Mouse (Mus musculus) cortical plate, adult 2 months (tissue): ENCODE measurements at regions not wholly inside any gene's neighbourhood (a gene's known extent, or its start where the extent isn't known, plus 50 kb on each side); places are given as distances from the start of the nearest gene placed in this dataset.

Source experiments
- H3K27ac ChIP-seq: fragments of 200-500 bp; 2 replicates; pipeline ENCODE4 v1.5.1; 2012; ENCODE audit warnings: low read length, control low read depth, inconsistent platforms; ENCODE audit not compliant: insufficient read depth
- H3K4me1 ChIP-seq: fragments of 200-500 bp; 2 replicates; pipeline ENCODE4 v1.6.1; 2011; ENCODE audit warnings: low read length; ENCODE audit not compliant: control insufficient read depth, insufficient read depth
- H3K4me3 ChIP-seq: fragments of 200-500 bp; 2 replicates; pipeline ENCODE4 v1.5.1; 2011; ENCODE audit warnings: mild to moderate bottlenecking, low read length, control low read depth; ENCODE audit not compliant: insufficient read depth
- CTCF ChIP-seq: fragments of 200-500 bp; IDR thresholded peaks from 2 replicates; pipeline ENCODE4 v1.5.1; 2011; ENCODE audit warnings: mild to moderate bottlenecking, control low read depth, low read length; ENCODE audit not compliant: insufficient read depth; ENCODE audit errors: extremely low read depth
- POLR2A ChIP-seq: fragments of 200-500 bp; IDR thresholded peaks from 2 replicates; pipeline ENCODE4 v1.6.1; 2011; ENCODE audit warnings: mild to moderate bottlenecking, low read length, control low read depth; ENCODE audit not compliant: insufficient read depth; ENCODE audit errors: extremely low read depth

- Histone ChIP-seq H3K4me1 (peaks cover 2% of the 10 kb centered on the region; the same call in 1 of the 2 replicates), H3K27ac (peak overlapping the region; percentile 94), H3K4me3 (peak overlapping the region; percentile 54; the same call in 1 of the 2 replicates)
- TF ChIP-seq CTCF (no peak), POLR2A (no peak)
Observed at GRCm38 (mm10) chr16:77422385-77423363, 179.2 kb downstream of the Gm11146 start.

GRCm38 (mm10) chr16:77421591-77422024, 180.3 kb downstream of the Gm11146 start:
- peak overlapping the region; percentile 94 for H3K27ac ChIP-seq
- H3K4me1 ChIP-seq: peaks cover 2% of the 10 kb centered on the region; the same call in 1 of the 2 replicates
- H3K4me3 ChIP-seq: peak overlapping the region; percentile 54
- TF ChIP-seq POLR2A (0 out of 2 replicates have a peak, but pooled peaks have one; percentile 34), CTCF (no peak)

- TF ChIP-seq POLR2A (no peak), CTCF (no peak)
- peak overlapping the region; percentile 54 for H3K4me3 ChIP-seq
- H3K4me1 ChIP-seq: peaks cover 2% of the 10 kb centered on the region; the same call in 1 of the 2 replicates
- H3K27ac ChIP-seq: peak overlapping the region; percentile 94
Observed at GRCm38 (mm10) chr16:77421001-77421400, 180.9 kb downstream of the Gm11146 start.

- peak overlapping the region; percentile 37 for H3K4me3 ChIP-seq
- TF ChIP-seq POLR2A: no peak
- no peak for TF ChIP-seq CTCF
- peak overlapping the region; percentile 94 for H3K27ac ChIP-seq
- H3K4me1 ChIP-seq: peaks cover 2% of the 10 kb centered on the region; the same call in 1 of the 2 replicates
Observed at GRCm38 (mm10) chr16:77420136-77420860, 181.6 kb downstream of the Gm11146 start.

GRCm38 (mm10) chr16:77419116-77419735, 182.7 kb downstream of the Gm11146 start:
- H3K4me3 ChIP-seq: peak overlapping the region; percentile 47
- peak overlapping the region; percentile 81; the same call in 1 of the 2 replicates for H3K27ac ChIP-seq
- H3K4me1 ChIP-seq: peaks cover 2% of the 10 kb centered on the region; the same call in 1 of the 2 replicates
- TF ChIP-seq POLR2A: no peak
- TF ChIP-seq CTCF: no peak

- no peak for TF ChIP-seq POLR2A
- TF ChIP-seq CTCF: no peak
- H3K27ac ChIP-seq: no peak overlapping the region
- H3K4me1 ChIP-seq: peaks cover 2% of the 10 kb centered on the region; the same call in 1 of the 2 replicates
- peak overlapping the region; percentile 47; the same call in 1 of the 2 replicates for H3K4me3 ChIP-seq
Observed at GRCm38 (mm10) chr16:77418486-77418885, 183.4 kb downstream of the Gm11146 start.

- Histone ChIP-seq H3K4me3 (peak overlapping the region; percentile 3; the same call in 1 of the 2 replicates), H3K27ac (0 out of 2 replicates have a peak overlapping the region, but pooled peaks have one; percentile 36), H3K4me1 (peaks cover 2% of the 10 kb centered on the region; the same call in 1 of the 2 replicates)
- no peak for TF ChIP-seq POLR2A
- TF ChIP-seq CTCF: no peak
Observed at GRCm38 (mm10) chr16:77417791-77418190, 184.1 kb downstream of the Gm11146 start.

GRCm38 (mm10) chr16:77414562-77414961, 187.3 kb downstream of the Gm11146 start:
- Histone ChIP-seq H3K4me1 (no peaks in the 10 kb centered on the region), H3K27ac (no peak overlapping the region), H3K4me3 (no peak overlapping the region)
- TF ChIP-seq POLR2A (no peak), CTCF (no peak)
